Mouse (Mus musculus): ENCODE measurements around the gene Zfp423. TPM values are rescaled to one million over a fixed set of nuclear protein-coding genes. Genes with fewer than 3 reads are reported as not detected.
"Not testable (repeated sequence)": the region's sequence is repeated elsewhere in the genome, so short reads cannot be mapped to it uniquely, and the experiment has no call there.

Zfp423 gene
- total and polyA plus RNA-seq, 3 experiments, result not detected

DNA sequence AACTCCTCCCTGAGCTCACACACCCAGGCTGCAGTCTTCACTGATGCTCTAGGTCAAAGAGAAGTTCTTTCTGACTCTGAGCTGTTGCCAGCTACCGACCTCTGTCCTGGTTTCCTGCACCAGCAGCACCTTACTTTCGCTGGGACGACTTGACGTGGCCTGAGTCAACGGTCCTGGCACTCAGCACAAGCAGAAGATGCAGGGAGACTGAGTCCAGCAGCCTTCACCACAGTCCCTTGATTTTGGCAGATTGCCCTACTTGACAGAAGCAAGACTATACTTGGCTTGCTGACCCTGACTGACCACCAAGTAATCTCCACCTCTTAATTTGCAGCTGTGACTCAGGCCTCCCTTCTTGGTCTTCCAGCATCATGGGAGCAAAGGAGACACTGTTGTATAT lies 110.6 kb downstream of the Zfp423 start:
- no peak overlapping the region for H3K27ac ChIP-seq (ENCODE audit: control insufficient read depth, low read depth, low read length)
- TF ChIP-seq KAT2A (conservative IDR thresholded peaks at IDR 0.05; ENCODE audit: low read depth, low read length) (no peak), TAL1 (IDR thresholded peaks at IDR 0.05; ENCODE audit: low read length) (no peak), HCFC1 (IDR thresholded peaks at IDR 0.05; ENCODE audit: low read depth, low read length) (no peak), TCF12 (IDR thresholded peaks at IDR 0.05; ENCODE audit: low read depth, low read length) (no peak), MEF2A (IDR thresholded peaks at IDR 0.05; ENCODE audit: extremely low read depth, insufficient replicate concordance, low read depth, low read length, poor library complexity, severe bottlenecking) (no peak)
- H3K36me3 ChIP-seq (ENCODE audit: control insufficient read depth in 1 of 2, insufficient read depth in 2 of 2, low read length in 2 of 2), result no peaks in the 10 kb centered on the region
- H3K4me1 ChIP-seq (ENCODE audit: control insufficient read depth in 1 of 2, insufficient read depth in 2 of 2, low read length in 2 of 2), result no peaks in the 10 kb centered on the region
- H3K9me3 ChIP-seq (replicated peaks; ENCODE audit: insufficient read depth, low read length), result no peaks in the 10 kb centered on the region
- H3K27me3 ChIP-seq (ENCODE audit: control insufficient read depth in 1 of 2, insufficient read depth in 2 of 2, low read length in 2 of 2), result no peaks in the 10 kb centered on the region
- no peak for DNase-seq (ENCODE audit: low read depth, low spot score)
- no peak overlapping the region for H3K4me3 ChIP-seq (ENCODE audit: control insufficient read depth in 1 of 2, insufficient read depth in 1 of 2, low read depth in 2 of 2, low read length in 2 of 2)
- no peaks in the 10 kb centered on the region for H3K79me2 ChIP-seq (ENCODE audit: control insufficient read depth, insufficient read depth, low read length, poor library complexity)
- H3K9ac ChIP-seq (ENCODE audit: control insufficient read depth, low read depth, low read length, poor library complexity, severe bottlenecking), result no peak overlapping the region

DNA sequence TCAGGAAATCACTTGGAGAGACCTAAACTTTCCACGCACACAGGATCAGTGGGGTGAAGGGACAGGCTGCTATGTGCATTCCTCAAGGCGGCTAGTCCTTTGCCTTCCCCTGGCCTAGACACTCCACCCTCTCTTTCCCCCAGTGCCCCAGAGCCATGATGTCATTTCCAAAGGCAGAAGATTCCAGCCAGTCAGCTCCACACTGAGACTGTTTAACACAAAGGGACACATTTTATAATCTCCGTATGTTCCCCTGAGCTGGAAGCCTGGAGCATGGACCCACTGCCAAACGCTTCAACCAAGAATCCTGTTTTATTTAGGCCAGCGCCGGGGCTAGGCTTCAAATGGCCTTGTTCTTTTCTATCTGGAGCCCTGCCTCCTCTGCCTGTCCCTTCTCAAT lies 111.6 kb downstream of the Zfp423 start:
- Histone ChIP-seq H3K27ac (ENCODE audit: control insufficient read depth, low read depth, low read length) (no peak overlapping the region), H3K9ac (ENCODE audit: control insufficient read depth, low read depth, low read length, poor library complexity, severe bottlenecking) (no peak overlapping the region), H3K4me3 (ENCODE audit: control insufficient read depth in 1 of 2, insufficient read depth in 1 of 2, low read depth in 2 of 2, low read length in 2 of 2) (no peak overlapping the region), H3K36me3 (ENCODE audit: control insufficient read depth in 1 of 2, insufficient read depth in 2 of 2, low read length in 2 of 2) (no peaks in the 10 kb centered on the region), H3K9me3 (replicated peaks; ENCODE audit: insufficient read depth, low read length) (no peaks in the 10 kb centered on the region), H3K79me2 (ENCODE audit: control insufficient read depth, insufficient read depth, low read length, poor library complexity) (no peaks in the 10 kb centered on the region), H3K4me1 (ENCODE audit: control insufficient read depth in 1 of 2, insufficient read depth in 2 of 2, low read length in 2 of 2) (no peaks in the 10 kb centered on the region), H3K27me3 (ENCODE audit: control insufficient read depth in 1 of 2, insufficient read depth in 2 of 2, low read length in 2 of 2) (no peaks in the 10 kb centered on the region; a peak in 1 of 4 replicates)
- TF ChIP-seq POLR2AphosphoS5 (IDR thresholded peaks at IDR 0.05; ENCODE audit: borderline replicate concordance, low read depth, low read length), result no peak
- no peak for TF ChIP-seq USF2 (IDR thresholded peaks at IDR 0.05; ENCODE audit: borderline replicate concordance in 1 of 2, insufficient read depth in 1 of 2, low read depth in 1 of 2, low read length in 2 of 2)
- TF ChIP-seq EP300 (IDR thresholded peaks at IDR 0.05; ENCODE audit: low read depth in 1 of 2, low read length in 2 of 2), result no peak
- no peak for TF ChIP-seq CHD2 (IDR thresholded peaks at IDR 0.05; ENCODE audit: low read length)
- no peak for TF ChIP-seq USF1 (IDR thresholded peaks at IDR 0.05; ENCODE audit: low read depth, low read length)
- TF ChIP-seq NELFE (IDR thresholded peaks at IDR 0.05; ENCODE audit: low read depth, low read length), result no peak
- TF ChIP-seq MXI1 (IDR thresholded peaks at IDR 0.05; ENCODE audit: low read depth, low read length), result no peak
- no peak for TF ChIP-seq TAL1 (IDR thresholded peaks at IDR 0.05; ENCODE audit: low read length)
- TF ChIP-seq CHD1 (IDR thresholded peaks at IDR 0.05; ENCODE audit: low read depth, low read length), result no peak
- no peak for TF ChIP-seq ZNF384 (IDR thresholded peaks at IDR 0.05; ENCODE audit: low read depth, low read length)
- TF ChIP-seq GATA1 (IDR thresholded peaks at IDR 0.05; ENCODE audit: low read depth, low read length), result no peak
- no peak for DNase-seq (ENCODE audit: low read depth, low spot score)

DNA sequence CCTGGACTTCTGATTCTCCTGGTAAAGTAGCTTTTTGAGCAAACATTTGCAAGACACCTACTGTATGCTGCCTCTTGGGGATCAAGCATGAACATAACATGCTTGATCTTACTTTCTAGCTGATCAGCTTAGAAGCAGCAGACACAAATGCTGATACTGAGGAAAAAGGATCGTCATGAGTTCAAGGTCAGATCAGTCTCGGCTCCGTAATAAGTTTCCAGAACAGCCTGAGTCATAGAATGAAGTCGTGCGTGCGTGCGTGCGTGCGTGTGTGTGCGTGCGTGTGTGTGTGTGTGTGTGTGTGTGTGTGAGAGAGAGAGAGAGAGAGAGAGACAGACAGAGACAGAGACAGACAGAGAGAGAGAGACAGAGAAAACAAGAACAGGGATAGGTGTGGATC lies 117.3 kb downstream of the Zfp423 start:
- H3K36me3 ChIP-seq (ENCODE audit: control insufficient read depth in 1 of 2, insufficient read depth in 2 of 2, low read length in 2 of 2); DNase-seq (ENCODE audit: low read depth, low spot score); H3K9me3 ChIP-seq (replicated peaks; ENCODE audit: insufficient read depth, low read length); H3K9ac ChIP-seq (ENCODE audit: control insufficient read depth, low read depth, low read length, poor library complexity, severe bottlenecking); H3K4me1 ChIP-seq (ENCODE audit: control insufficient read depth in 1 of 2, insufficient read depth in 2 of 2, low read length in 2 of 2); H3K27ac ChIP-seq (ENCODE audit: control insufficient read depth, low read depth, low read length); H3K27me3 ChIP-seq (ENCODE audit: control insufficient read depth in 1 of 2, insufficient read depth in 2 of 2, low read length in 2 of 2); H3K79me2 ChIP-seq (ENCODE audit: control insufficient read depth, insufficient read depth, low read length, poor library complexity); H3K4me3 ChIP-seq (ENCODE audit: control insufficient read depth in 1 of 2, insufficient read depth in 1 of 2, low read depth in 2 of 2, low read length in 2 of 2): not testable (repeated sequence)
